Mouse (Mus musculus) adrenal gland, adult 2 months (tissue): Measurements from ENCODE around the gene Pycr2. TPM values are rescaled to one million over a fixed set of nuclear protein-coding genes. Genes with fewer than 3 reads are reported as not detected.

ENCODE experiments used
- DNase-seq: peaks from one replicate; pipeline ENCODE4 v3.0.0; 2021
- polyA plus RNA-seq: library from polyadenylated mRNA; depleted of rRNA; stranded (reverse); fragments of >200 nt; gene quantifications from 2 replicates; pipeline ENCODE4 v1.2.3, GENCODE M21; 2012; rRNA removed
- total RNA-seq, 2 experiments: library from RNA; stranded (reverse); gene quantifications; 2 replicates each; pipeline ENCODE4 v1.2.3; 2021

Gene Pycr2
- total and polyA plus RNA-seq, 3 experiments, result 24.1 to 80.7 (median 46.1) TPM

GRCm38 (mm10) chr1:180941726-180942125 is 37.6 kb downstream of the Pycr2 start:
- DNase-seq, result no peak

- peak; percentile 88 for DNase-seq
Measured at GRCm38 (mm10) chr1:180942166-180943031, 38.3 kb downstream of the Pycr2 start, which contains the start of gene Tmem63a. Gene Tmem63a, plus strand, starts transcription at chr1:180942344.

GRCm38 (mm10) chr1:180943032-180943644 is 39.0 kb downstream of the Pycr2 start:
- no peak for DNase-seq

GRCm38 (mm10) chr1:180943896-180944295 is 39.8 kb downstream of the Pycr2 start:
- peak; percentile 76 for DNase-seq

GRCm38 (mm10) chr1:180944553-180944952 is 40.5 kb downstream of the Pycr2 start:
- peak; percentile 62 for DNase-seq

- DNase-seq, result peak; percentile 72
Measured at GRCm38 (mm10) chr1:180945001-180945980, 41.2 kb downstream of the Pycr2 start.

GRCm38 (mm10) chr1:180946448-180946847 is 42.4 kb downstream of the Pycr2 start:
- DNase-seq, result peak; percentile 89

GRCm38 (mm10) chr1:180952085-180952746 is 48.1 kb downstream of the Pycr2 start:
- peak; percentile 60 for DNase-seq

- no peak for DNase-seq
Measured at GRCm38 (mm10) chr1:180952808-180953207, 48.7 kb downstream of the Pycr2 start.

GRCm38 (mm10) chr1:180956401-180956800 is 52.3 kb downstream of the Pycr2 start:
- DNase-seq, result no peak

GRCm38 (mm10) chr1:180956973-180957381 is 52.9 kb downstream of the Pycr2 start:
- peak; percentile 74 for DNase-seq

Other genes starting within 250 kb of the Pycr2 start
- gene Mixl1, start 207.3 kb upstream of the Pycr2 start, total RNA-seq, result not detected
- gene Mixl1, start 207.3 kb upstream of the Pycr2 start, polyA plus RNA-seq, result 0.07 TPM in 1 of 2 replicates, not detected in the other
- gene Acbd3, start 178.2 kb upstream of the Pycr2 start, total RNA-seq, result 10 to 100 TPM; 45.0 to 53.1 TPM
- 10.8 and 11.1 TPM in 2 replicates for gene Acbd3, start 178.2 kb upstream of the Pycr2 start, polyA plus RNA-seq
- 100 to 1,000 TPM; 639 to 657 TPM for gene H3f3a, start 90.3 kb upstream of the Pycr2 start, total RNA-seq
- 103 and 113 TPM in 2 replicates for gene H3f3a, start 90.3 kb upstream of the Pycr2 start, polyA plus RNA-seq
- gene Sde2, start 53.2 kb upstream of the Pycr2 start, total RNA-seq, result 10 to 100 TPM; 19.6 to 21.3 TPM
- 3.2 and 4.7 TPM in 2 replicates for gene Sde2, start 53.2 kb upstream of the Pycr2 start, polyA plus RNA-seq
- under 1 TPM; 0.58 to 0.76 TPM for gene Lefty2, start 11.2 kb upstream of the Pycr2 start, total RNA-seq
- gene Lefty2, start 11.2 kb upstream of the Pycr2 start, polyA plus RNA-seq, result 0.19 and 0.83 TPM in 2 replicates
- gene Lefty1, start 30.7 kb downstream of the Pycr2 start, total RNA-seq, result 10 to 100 TPM in 1 of 2 experiments, 1 to 10 TPM in 1; 2.0 to 11.3 TPM
- 34.2 and 35.6 TPM in 2 replicates for gene Lefty1, start 30.7 kb downstream of the Pycr2 start, polyA plus RNA-seq
- 10 to 100 TPM; 52.8 to 66.0 TPM for gene Tmem63a, start 38.1 kb downstream of the Pycr2 start, total RNA-seq
- 135 and 238 TPM in 2 replicates for gene Tmem63a, start 38.1 kb downstream of the Pycr2 start, polyA plus RNA-seq
- gene Ephx1, start 116.6 kb downstream of the Pycr2 start, total RNA-seq, result 100 to 1,000 TPM; 209 to 314 TPM
- 112 and 140 TPM in 2 replicates for gene Ephx1, start 116.6 kb downstream of the Pycr2 start, polyA plus RNA-seq
- not detected for gene 9130409I23Rik, start 146.9 kb downstream of the Pycr2 start, total RNA-seq
- gene 9130409I23Rik, start 146.9 kb downstream of the Pycr2 start, polyA plus RNA-seq, result not detected in 2 replicates
- 10 to 100 TPM; 15.3 to 16.6 TPM for gene Nvl, start 239.9 kb downstream of the Pycr2 start, total RNA-seq
- 6.3 and 7.0 TPM in 2 replicates for gene Nvl, start 239.9 kb downstream of the Pycr2 start, polyA plus RNA-seq
- gene Cnih4, start 240.4 kb downstream of the Pycr2 start, total RNA-seq, result 10 to 100 TPM; 69.0 to 71.5 TPM
- gene Cnih4, start 240.4 kb downstream of the Pycr2 start, polyA plus RNA-seq, result 6.0 and 9.2 TPM in 2 replicates